Mouse (Mus musculus): Measurements from ENCODE around the gene Mrpl49. TPM values are rescaled to one million over a fixed set of nuclear protein-coding genes. Genes with fewer than 3 reads are reported as not detected.
A peak's percentile ranks its signal among the peaks of the same experiment; 100 is the strongest.

The Mrpl49 gene
- 10 to 100 TPM; 27.2 to 29.2 TPM for total RNA-seq (2021)
- long read RNA-seq, experiment 1, transcript Mrpl49-201 (4 exons, 1,764 nt), result major isoform, 63 of 70 reads
- long read RNA-seq, experiment 1, partial matches to known transcripts, result 0 of 70 reads
- long read RNA-seq, experiment 1, other reads (novel, unspliced or antisense), result 7 of 70 reads
- long read RNA-seq, experiment 2, transcript Mrpl49-201 (4 exons, 1,764 nt), result major isoform, 50 of 57 reads
- long read RNA-seq, experiment 2, partial matches to known transcripts, result 1 of 57 reads
- long read RNA-seq, experiment 2, other reads (novel, unspliced or antisense), result 6 of 57 reads

- peak; percentile 98 for DNase-seq
Observed at GRCm38 (mm10) chr19:6057313-6058096, at the start of gene Mrpl49, which contains the start of gene Fau. Gene Mrpl49, minus strand, starts transcription at chr19:6057785. Gene Fau, plus strand, starts transcription at chr19:6057844.

DNA sequence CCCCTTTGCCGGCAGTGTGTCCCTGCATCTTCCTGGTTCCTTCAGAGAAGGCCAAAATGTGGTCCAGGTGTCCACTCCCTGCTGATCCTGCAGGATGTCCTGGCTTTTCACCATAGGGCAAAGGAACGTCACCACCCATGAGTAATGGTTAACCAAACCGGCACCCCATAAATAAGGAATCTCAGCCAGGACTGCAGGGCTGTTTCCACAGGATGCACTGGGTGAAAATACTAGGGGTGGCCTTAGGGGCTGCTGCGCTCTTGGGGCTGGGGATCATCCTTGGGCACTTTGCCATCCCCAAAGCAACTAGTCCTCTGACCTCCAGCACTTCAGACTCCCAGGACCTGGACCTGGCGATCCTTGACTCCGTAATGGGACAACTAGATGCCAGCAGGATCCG, 48.0 kb upstream of the Mrpl49 start, which contains the start of gene Naaladl1:
Gene Naaladl1 (plus strand): TSS at position 197 of the 400 bp plus-strand sequence.
- DNase-seq, result no peak

DNA sequence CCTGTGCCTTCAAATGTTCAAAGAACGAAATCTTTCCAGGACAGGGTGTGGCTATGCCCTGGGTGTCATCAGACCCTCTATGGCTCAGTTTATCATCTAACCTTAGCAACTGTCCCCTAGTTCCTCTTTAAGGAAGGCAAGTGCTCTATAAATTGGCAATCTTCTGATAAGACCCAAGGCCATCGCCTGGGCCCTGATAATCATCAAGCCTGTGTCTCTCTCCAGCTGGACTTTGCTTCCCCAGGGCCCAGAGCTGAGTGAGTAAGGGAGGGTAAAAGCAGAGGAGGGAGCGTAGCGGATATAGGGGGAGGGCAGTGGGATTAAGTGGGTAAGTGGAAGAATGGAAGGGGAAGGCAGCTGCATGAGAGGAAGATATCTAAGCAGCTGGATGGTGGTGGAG, 46.9 kb upstream of the Mrpl49 start:
- no peak for DNase-seq

DNA sequence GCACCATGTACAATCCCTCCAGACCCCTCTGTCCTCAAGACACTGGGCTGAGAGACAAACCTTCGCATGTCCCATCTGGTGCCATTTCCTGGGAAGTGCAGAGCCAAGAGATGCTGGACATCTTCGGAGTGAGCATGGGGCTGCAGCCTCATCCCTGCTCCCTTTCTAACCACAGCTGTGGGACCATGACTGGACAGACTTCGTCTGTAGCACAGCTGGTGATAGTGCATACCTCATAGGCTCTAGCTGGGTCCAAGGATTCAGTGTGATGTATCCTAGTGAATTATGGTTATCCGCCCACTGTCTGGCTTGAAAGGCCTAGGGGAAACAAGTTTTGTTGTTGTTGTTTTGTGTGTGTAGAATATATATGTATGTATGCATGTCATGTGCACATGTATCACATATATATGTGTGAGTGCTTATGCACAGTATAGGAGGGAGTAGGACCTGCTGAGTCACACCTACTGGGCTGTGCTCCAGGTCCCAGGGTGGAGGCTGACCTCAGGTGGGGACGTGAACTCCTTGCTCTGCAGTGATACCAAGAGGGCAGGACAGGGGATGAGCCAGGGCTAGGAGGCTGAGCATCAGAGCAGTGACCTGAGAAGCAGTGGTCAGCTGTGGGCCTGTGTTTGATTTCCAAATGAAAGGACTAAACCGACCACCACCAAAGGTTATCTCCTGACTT, 44.7 kb upstream of the Mrpl49 start:
- DNase-seq, result no peak

GRCm38 (mm10) chr19:6101186-6101585, 43.6 kb upstream of the Mrpl49 start:
- no peak for DNase-seq

- DNase-seq, result no peak
Observed at GRCm38 (mm10) chr19:6097847-6098246, 40.3 kb upstream of the Mrpl49 start.

GRCm38 (mm10) chr19:6094119-6094518, 36.5 kb upstream of the Mrpl49 start, which contains the start of gene AC131692.1:
Gene AC131692.1, plus strand, starts transcription at chr19:6094419.
- DNase-seq, result no peak

DNA sequence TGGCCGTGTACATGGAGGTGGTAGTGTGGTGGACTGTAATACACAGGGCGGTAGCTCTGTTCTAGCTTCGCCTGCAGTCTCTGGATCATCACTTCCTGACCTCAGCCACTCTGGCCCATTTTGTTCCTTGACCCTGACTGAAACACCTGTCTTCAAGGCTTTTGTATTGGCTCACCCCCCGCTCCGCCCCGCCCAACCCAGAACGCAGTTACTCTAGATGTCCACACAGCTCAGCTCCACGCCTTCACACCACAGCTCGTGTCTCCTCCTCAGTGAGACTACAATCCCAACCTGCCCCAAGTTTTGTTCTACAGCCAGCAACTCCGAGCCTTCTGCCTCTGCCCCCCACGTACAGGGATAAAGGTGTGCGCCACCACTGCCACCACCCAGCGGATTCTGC, 31.3 kb upstream of the Mrpl49 start:
- DNase-seq, result no peak

- peak; percentile 30 for DNase-seq
Observed at GRCm38 (mm10) chr19:6085417-6085879, 27.9 kb upstream of the Mrpl49 start.

- peak; percentile 95 for DNase-seq
Observed at GRCm38 (mm10) chr19:6084478-6085248, 27.1 kb upstream of the Mrpl49 start, which contains the start of the genes Zfpl1 and Cdca5. Gene Zfpl1, minus strand, starts transcription at chr19:6084956. Gene Cdca5, plus strand, starts transcription at chr19:6084983.

DNA sequence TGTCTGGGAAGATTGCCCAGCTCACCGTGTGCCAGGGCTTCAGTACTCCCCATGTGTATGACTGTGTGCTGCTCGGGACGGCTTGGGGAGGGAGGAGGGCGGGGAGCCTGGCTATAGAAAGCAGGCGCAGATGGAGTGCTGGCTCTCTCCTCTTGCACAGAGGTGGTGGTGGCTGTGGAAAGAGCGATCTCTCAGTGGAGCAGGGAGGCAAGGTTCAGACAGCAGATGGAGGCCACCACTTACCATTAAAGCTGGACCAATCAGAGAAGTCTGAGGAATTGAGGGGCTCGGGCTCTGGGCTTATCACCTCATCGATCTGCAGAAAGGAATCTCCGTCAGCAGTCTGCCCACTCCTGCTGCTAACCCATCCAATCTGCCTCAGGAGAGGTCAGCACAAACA, 24.6 kb upstream of the Mrpl49 start, which contains the start of gene Gm28374:
Gene Gm28374 (minus strand): TSS at position 101 of the 400 bp plus-strand sequence.
- no peak for DNase-seq

DNA sequence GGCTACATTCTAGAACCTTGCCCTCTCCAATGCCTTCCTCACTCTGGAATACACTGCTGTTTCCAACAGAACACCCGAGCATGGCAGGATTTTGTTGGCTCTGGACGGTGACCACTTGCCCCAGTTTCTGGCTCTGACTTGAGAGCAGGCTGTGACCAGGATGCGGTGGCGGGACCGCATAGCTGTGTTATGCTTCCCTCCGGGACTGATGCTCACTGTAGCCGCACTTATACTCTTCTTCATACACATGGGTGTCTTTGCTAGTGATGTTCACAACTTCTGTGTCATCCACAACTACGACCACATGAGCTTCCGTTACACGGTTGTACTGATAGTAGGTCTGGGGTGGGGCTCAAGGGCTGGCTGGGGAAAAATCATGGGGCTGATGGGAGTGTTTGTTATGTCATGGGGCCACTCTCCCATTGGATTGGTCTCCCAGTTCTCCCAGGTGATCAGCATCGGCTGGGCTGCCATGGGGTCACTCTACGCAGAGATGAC, 22.4 kb upstream of the Mrpl49 start, which contains the start of gene Tmem262:
Gene Tmem262 (plus strand): TSS at position 51 of the 498 bp plus-strand sequence.
- no peak for DNase-seq

DNA sequence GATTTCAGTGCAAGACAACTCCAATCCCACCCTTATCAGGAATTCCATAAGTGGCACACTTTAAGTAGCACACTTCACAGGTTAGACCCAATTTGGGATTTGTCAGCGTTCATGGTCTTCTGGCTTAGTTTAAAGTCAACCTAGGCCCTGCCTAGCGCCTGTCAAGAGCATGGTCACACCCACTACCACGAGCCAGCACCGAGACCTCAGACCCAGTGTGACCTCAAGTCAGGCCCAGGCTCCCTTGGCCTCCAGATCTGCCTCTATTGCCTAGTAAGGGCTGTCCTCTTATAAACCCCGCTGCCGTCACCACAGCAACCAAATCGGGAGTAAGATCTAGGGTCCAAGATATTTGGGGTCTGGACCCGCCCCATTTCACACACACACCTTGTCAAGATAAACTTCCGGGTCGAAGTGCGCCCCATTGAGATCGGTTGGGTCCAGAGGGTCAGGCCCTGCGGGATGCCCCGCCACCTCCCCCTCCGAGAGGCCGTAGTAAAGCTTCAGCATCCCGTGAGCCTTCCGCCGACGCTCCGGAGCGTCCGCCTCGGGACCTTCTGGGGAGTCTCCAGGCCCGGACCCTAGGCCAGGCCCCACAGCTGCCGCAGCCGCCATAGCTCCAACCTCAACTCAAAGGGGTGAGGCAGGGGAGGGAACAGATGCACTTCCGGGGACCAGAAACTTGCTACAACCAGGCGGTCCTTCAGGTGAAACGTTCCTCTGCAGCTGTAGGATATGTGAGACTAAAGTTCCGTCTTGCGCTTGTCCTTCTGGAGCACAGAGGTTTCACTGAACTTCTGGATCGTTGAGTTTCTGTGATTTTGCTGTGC, 19.2 kb upstream of the Mrpl49 start, which contains the start of gene Vps51:
Gene Vps51 (minus strand): TSS at position 668 of the 830 bp plus-strand sequence.
- peak; percentile 83 for DNase-seq

DNA sequence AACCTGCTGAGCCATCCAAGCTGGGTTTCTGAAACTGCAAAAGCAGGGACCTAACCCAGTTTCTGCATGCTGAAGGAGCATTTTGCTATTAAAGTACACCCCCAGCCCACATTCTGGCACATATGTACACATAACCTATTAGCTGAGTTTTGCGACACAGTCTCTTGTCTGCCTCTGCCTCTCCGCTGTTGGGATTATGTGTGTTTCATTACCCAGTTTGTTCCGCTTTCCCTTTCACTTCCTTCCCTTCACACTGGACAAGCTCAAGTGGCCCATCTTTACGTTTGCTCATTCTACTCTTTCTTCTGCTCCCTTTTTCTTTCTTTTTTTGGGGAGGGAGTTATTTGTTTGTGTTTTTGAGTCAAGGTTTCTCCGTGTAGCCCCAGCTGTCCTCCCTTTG, 16.3 kb upstream of the Mrpl49 start:
- no peak for DNase-seq

GRCm38 (mm10) chr19:6071261-6071660, 13.7 kb upstream of the Mrpl49 start:
- DNase-seq, result no peak

GRCm38 (mm10) chr19:6070571-6071250, 13.1 kb upstream of the Mrpl49 start:
- no peak for DNase-seq

DNA sequence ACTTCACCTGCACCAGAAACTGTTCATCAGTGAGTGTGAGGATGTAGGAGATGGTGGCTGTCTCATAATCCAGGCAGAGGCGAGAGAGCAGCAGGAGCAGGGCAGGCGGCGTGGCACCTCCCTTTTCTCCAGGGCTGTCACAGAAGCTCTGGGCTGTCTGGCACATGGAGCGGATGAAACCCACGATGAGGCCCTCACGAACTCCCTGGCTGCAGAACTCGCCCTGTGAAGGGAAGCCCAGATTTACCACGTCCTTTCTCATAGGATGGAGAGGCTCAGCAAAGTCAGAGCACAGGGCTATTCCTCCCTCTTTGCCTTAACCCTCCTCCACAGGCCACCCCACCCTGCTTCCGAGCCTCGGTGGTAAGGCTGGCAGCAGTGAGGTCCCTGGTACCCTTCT, 12.3 kb upstream of the Mrpl49 start:
- no peak for DNase-seq

DNA sequence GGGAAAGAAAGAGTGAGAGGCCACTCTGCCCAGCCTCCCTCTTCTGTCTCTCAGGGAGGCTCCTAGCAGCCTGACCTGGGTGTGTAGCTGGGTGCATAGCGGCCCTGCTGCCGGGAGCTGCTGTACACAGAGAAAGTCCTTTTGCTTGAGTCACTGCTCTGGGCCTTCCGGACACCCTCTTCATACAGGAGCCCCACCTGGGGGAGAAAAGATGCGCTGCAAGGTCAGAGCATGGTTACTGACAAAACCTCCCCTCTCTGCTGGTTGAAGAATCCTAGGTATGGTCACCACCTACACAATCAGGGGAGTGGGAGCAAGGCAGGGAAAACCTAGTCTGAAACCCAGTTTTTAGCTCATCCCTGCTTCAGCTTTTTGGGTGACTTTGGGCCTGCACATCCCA, 11.4 kb upstream of the Mrpl49 start:
- DNase-seq, result no peak

- DNase-seq, result peak; percentile 90
Observed at GRCm38 (mm10) chr19:6067724-6068415, 10.3 kb upstream of the Mrpl49 start, which contains the start of gene Tm7sf2. Gene Tm7sf2, minus strand, starts transcription at chr19:6068373.

Measured in gastrocnemius, postnatal 25 days (tissue).